Mouse (Mus musculus) MEL (cell line): Measurements from ENCODE around the gene Trub1.

Experiments used
- BHLHE40 ChIP-seq: IDR thresholded peaks from 2 replicates; pipeline ENCODE4 v1.6.1; 2012; ENCODE audit warnings: low read depth, mild to moderate bottlenecking, inconsistent platforms, low read length, improper control_type of control experiment, borderline replicate concordance
- CHD1 ChIP-seq: IDR thresholded peaks from 2 replicates; pipeline ENCODE4 v1.6.1; 2012; ENCODE audit warnings: low read depth, mild to moderate bottlenecking, inconsistent platforms, low read length, improper control_type of control experiment
- CHD2 ChIP-seq: IDR thresholded peaks from 2 replicates; pipeline ENCODE4 v1.6.1; 2011; ENCODE audit warnings: low read length, improper control_type of control experiment
- CTCF ChIP-seq, 3 experiments: IDR thresholded peaks in 2 of 3; conservative IDR thresholded peaks in 1 of 3; 2 replicates each; pipeline ENCODE4 v1.5.1; 2011 to 2012; ENCODE audit warnings: low read length in 3 of 3, low read depth in 2 of 3, mild to moderate bottlenecking in 2 of 3, improper control_type of control experiment in 1 of 3, inconsistent platforms in 1 of 3, mixed read lengths in 1 of 3, moderate library complexity in 1 of 3; ENCODE audit not compliant: control insufficient read depth in 1 of 3, insufficient read depth in 1 of 3, poor library complexity in 1 of 3, severe bottlenecking in 1 of 3
- E2F4 ChIP-seq: IDR thresholded peaks from 2 replicates; pipeline ENCODE4 v1.6.1; 2011; ENCODE audit warnings: low read depth, low read length, improper control_type of control experiment, borderline replicate concordance
- EP300 ChIP-seq, 2 experiments: IDR thresholded peaks; 2 replicates each; pipeline ENCODE4 v1.6.1; 2011; ENCODE audit warnings: improper control_type of control experiment in 2 of 2, low read length in 2 of 2, low read depth in 1 of 2, mild to moderate bottlenecking in 1 of 2
- KAT2A ChIP-seq: conservative IDR thresholded peaks from 2 replicates; pipeline ENCODE4 v1.6.1; 2012; ENCODE audit warnings: low read depth, low read length, improper control_type of control experiment, inconsistent platforms
- MAFK ChIP-seq: IDR thresholded peaks from 2 replicates; pipeline ENCODE4 v1.6.1; 2011; ENCODE audit warnings: low read depth, mild to moderate bottlenecking, low read length, improper control_type of control experiment, borderline replicate concordance
- POLR2A ChIP-seq, 2 experiments: IDR thresholded peaks; 2 replicates each; pipeline ENCODE4 v1.6.1; 2011 to 2012; ENCODE audit warnings: low read length in 2 of 2, mild to moderate bottlenecking in 2 of 2, control low read depth in 1 of 2, improper control_type of control experiment in 1 of 2, low read depth in 1 of 2, moderate library complexity in 1 of 2; ENCODE audit not compliant: control insufficient read depth in 1 of 2, insufficient read depth in 1 of 2, poor library complexity in 1 of 2
- RCOR1 ChIP-seq: IDR thresholded peaks from 2 replicates; pipeline ENCODE4 v1.6.1; 2012; ENCODE audit warnings: low read depth, mild to moderate bottlenecking, inconsistent platforms, low read length, improper control_type of control experiment
- USF1 ChIP-seq: IDR thresholded peaks from 2 replicates; pipeline ENCODE4 v1.6.1; 2014; ENCODE audit warnings: low read depth, mild to moderate bottlenecking, inconsistent platforms, low read length, improper control_type of control experiment, moderate library complexity
- ZC3H11A ChIP-seq: IDR thresholded peaks from 2 replicates; pipeline ENCODE4 v1.6.1; 2012; ENCODE audit warnings: low read depth, mild to moderate bottlenecking, inconsistent platforms, low read length, improper control_type of control experiment
- ZKSCAN1 ChIP-seq: IDR thresholded peaks from 2 replicates; pipeline ENCODE4 v1.6.1; 2012; ENCODE audit warnings: low read depth, mild to moderate bottlenecking, inconsistent platforms, low read length, improper control_type of control experiment, moderate library complexity
- ZNF384 ChIP-seq: IDR thresholded peaks from 2 replicates; pipeline ENCODE4 v1.6.1; 2012; ENCODE audit warnings: low read depth, mild to moderate bottlenecking, inconsistent platforms, low read length, improper control_type of control experiment

- TF ChIP-seq E2F4 (no peak), POLR2A (IDR thresholded peaks at IDR 0.05; ENCODE audit: control insufficient read depth in 1 of 2, insufficient read depth in 1 of 2, low read depth in 1 of 2, low read length in 2 of 2, poor library complexity in 1 of 2) (no peak), CTCF (IDR thresholded peaks at IDR 0.05 in 2 of 3, conservative IDR thresholded peaks at IDR 0.05 in 1 of 3; ENCODE audit: control insufficient read depth in 1 of 3, insufficient read depth in 1 of 3, low read depth in 2 of 3, low read length in 3 of 3, poor library complexity in 1 of 3, severe bottlenecking in 1 of 3) (no peak), CHD1 (no peak), KAT2A (no peak), ZC3H11A (no peak), MAFK (no peak), USF1 (no peak), RCOR1 (no peak), ZNF384 (no peak), ZKSCAN1 (no peak), CHD2 (no peak), BHLHE40 (no peak), EP300 (IDR thresholded peaks at IDR 0.05; ENCODE audit: low read depth in 1 of 2, low read length in 2 of 2) (no peak)
Observed at GRCm38 (mm10) chr19:57498110-57498743, 45.5 kb downstream of the Trub1 start.
